Mouse (Mus musculus) heart, adult 2 months (tissue): ENCODE results near the gene Atp5mpl.
A peak's percentile ranks its signal among the peaks of the same experiment; 100 is the strongest.

Source experiments
- CTCF ChIP-seq: fragments of 200-600 bp; IDR thresholded peaks from 2 replicates; pipeline ENCODE4 v1.8.1; 2022; ENCODE audit warnings: antibody characterized with exemption, mild to moderate bottlenecking, moderate library complexity
- EP300 ChIP-seq: fragments of 200-500 bp; IDR thresholded peaks from 2 replicates; pipeline ENCODE4 v1.6.1; 2011; ENCODE audit warnings: low read depth, low read length, control low read depth; ENCODE audit not compliant: insufficient read depth
- POLR2A ChIP-seq: fragments of 200-500 bp; IDR thresholded peaks from 2 replicates; pipeline ENCODE4 v1.6.1; 2011; ENCODE audit warnings: mild to moderate bottlenecking, low read depth, low read length, control low read depth; ENCODE audit not compliant: insufficient read depth

DNA sequence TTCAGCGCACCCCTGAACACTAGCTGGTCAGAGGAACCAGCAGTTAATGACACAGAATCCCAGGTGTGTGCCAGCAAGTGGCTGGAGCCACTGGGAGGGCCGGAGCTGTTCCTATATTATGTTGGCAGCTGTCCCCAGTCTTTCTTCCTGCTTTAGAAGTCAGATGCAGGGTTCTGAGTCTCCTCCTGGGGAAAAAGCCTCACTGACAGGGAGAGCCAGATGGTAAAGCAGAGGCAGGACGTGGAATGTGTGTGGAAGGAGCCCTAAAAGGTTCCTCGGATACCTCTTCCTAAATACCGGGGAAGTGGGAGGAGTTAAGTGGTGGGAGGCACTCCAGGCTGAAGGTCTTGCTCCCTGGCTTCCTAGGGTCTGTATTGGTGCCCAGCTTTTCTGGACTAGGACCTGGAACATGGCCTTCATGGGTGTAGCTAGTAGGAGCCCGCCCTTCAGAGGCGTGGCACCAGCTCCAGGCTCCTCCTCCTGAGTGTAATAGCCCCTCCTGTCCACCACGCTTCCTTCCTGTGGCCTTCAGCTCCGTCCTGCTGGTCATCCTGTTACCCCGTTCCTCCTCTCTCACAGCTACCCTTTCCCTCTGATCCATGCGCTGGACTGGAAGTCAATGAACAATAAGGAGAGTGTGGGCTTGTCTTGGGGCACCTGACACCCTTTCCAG lies 33.6 kb downstream of the Atp5mpl start:
- TF ChIP-seq POLR2A, result 0 out of 2 replicates have a peak, but pooled peaks have one; percentile 33
- peak; percentile 37 for TF ChIP-seq CTCF
- no peak for TF ChIP-seq EP300
